Mouse (Mus musculus): Measurements from ENCODE around the gene Rfxank. TPM values are rescaled to one million over a fixed set of nuclear protein-coding genes. Genes with fewer than 3 reads are reported as not detected.

Rfxank gene
- polyA plus RNA-seq, 1 experiment: 10.1 TPM

GRCm38 (mm10) chr8:70114892-70115291 is 24.1 kb downstream of the Rfxank start:
- TF ChIP-seq POLR2A (IDR thresholded peaks at IDR 0.05; ENCODE audit: low read depth, low read length) (no peak), CTCF (IDR thresholded peaks at IDR 0.05; ENCODE audit: borderline replicate concordance, insufficient read depth, low read length) (no peak)
- Histone ChIP-seq H3K27ac (ENCODE audit: insufficient read depth, low read length) (no peak overlapping the region), H3K4me1 (ENCODE audit: control insufficient read depth, insufficient read depth, low read length) (no peaks in the 10 kb centered on the region), H3K4me3 (ENCODE audit: insufficient read depth, low read length) (no peak overlapping the region)

GRCm38 (mm10) chr8:70114488-70114887 is 24.5 kb downstream of the Rfxank start:
- no peaks in the 10 kb centered on the region for H3K4me1 ChIP-seq (ENCODE audit: control insufficient read depth, insufficient read depth, low read length)
- H3K4me3 ChIP-seq (ENCODE audit: insufficient read depth, low read length): no peak overlapping the region
- TF ChIP-seq POLR2A (IDR thresholded peaks at IDR 0.05; ENCODE audit: low read depth, low read length) (no peak), CTCF (IDR thresholded peaks at IDR 0.05; ENCODE audit: borderline replicate concordance, insufficient read depth, low read length) (no peak)
- H3K27ac ChIP-seq (ENCODE audit: insufficient read depth, low read length): no peak overlapping the region

- TF ChIP-seq POLR2A (IDR thresholded peaks at IDR 0.05; ENCODE audit: low read depth, low read length) (no peak), CTCF (IDR thresholded peaks at IDR 0.05; ENCODE audit: borderline replicate concordance, insufficient read depth, low read length) (no peak)
- no peak overlapping the region for H3K27ac ChIP-seq (ENCODE audit: insufficient read depth, low read length)
- no peak overlapping the region for H3K4me3 ChIP-seq (ENCODE audit: insufficient read depth, low read length)
- H3K4me1 ChIP-seq (ENCODE audit: control insufficient read depth, insufficient read depth, low read length): no peaks in the 10 kb centered on the region
These were observed 26.4 kb downstream of the Rfxank start for GRCm38 (mm10) chr8:70112401-70113016.

GRCm38 (mm10) chr8:70111192-70111795 is 27.7 kb downstream of the Rfxank start:
- H3K4me1 ChIP-seq (ENCODE audit: control insufficient read depth, insufficient read depth, low read length): no peaks in the 10 kb centered on the region
- no peak overlapping the region for H3K4me3 ChIP-seq (ENCODE audit: insufficient read depth, low read length)
- H3K27ac ChIP-seq (ENCODE audit: insufficient read depth, low read length): no peak overlapping the region
- no peak for TF ChIP-seq CTCF (IDR thresholded peaks at IDR 0.05; ENCODE audit: borderline replicate concordance, insufficient read depth, low read length)
- TF ChIP-seq POLR2A (IDR thresholded peaks at IDR 0.05; ENCODE audit: low read depth, low read length): no peak

- TF ChIP-seq CTCF (IDR thresholded peaks at IDR 0.05; ENCODE audit: borderline replicate concordance, insufficient read depth, low read length) (no peak), POLR2A (IDR thresholded peaks at IDR 0.05; ENCODE audit: low read depth, low read length) (no peak)
- Histone ChIP-seq H3K4me3 (ENCODE audit: insufficient read depth, low read length) (no peak overlapping the region), H3K27ac (ENCODE audit: insufficient read depth, low read length) (no peak overlapping the region), H3K4me1 (ENCODE audit: control insufficient read depth, insufficient read depth, low read length) (no peaks in the 10 kb centered on the region)
These were observed 28.5 kb downstream of the Rfxank start for GRCm38 (mm10) chr8:70110451-70110850.

GRCm38 (mm10) chr8:70104922-70105321 is 34.0 kb downstream of the Rfxank start:
- no peak overlapping the region for H3K27ac ChIP-seq (ENCODE audit: insufficient read depth, low read length)
- H3K4me1 ChIP-seq (ENCODE audit: control insufficient read depth, insufficient read depth, low read length): no peaks in the 10 kb centered on the region
- TF ChIP-seq CTCF (IDR thresholded peaks at IDR 0.05; ENCODE audit: borderline replicate concordance, insufficient read depth, low read length) (no peak), POLR2A (IDR thresholded peaks at IDR 0.05; ENCODE audit: low read depth, low read length) (no peak)
- no peak overlapping the region for H3K4me3 ChIP-seq (ENCODE audit: insufficient read depth, low read length)

GRCm38 (mm10) chr8:70104506-70104905 is 34.4 kb downstream of the Rfxank start:
- TF ChIP-seq CTCF (IDR thresholded peaks at IDR 0.05; ENCODE audit: borderline replicate concordance, insufficient read depth, low read length) (peak; percentile 71; the same call in 1 of the 2 replicates), POLR2A (IDR thresholded peaks at IDR 0.05; ENCODE audit: low read depth, low read length) (no peak)

GRCm38 (mm10) chr8:70100241-70100640 is 38.7 kb downstream of the Rfxank start:
- Histone ChIP-seq H3K4me1 (ENCODE audit: control insufficient read depth, insufficient read depth, low read length) (no peaks in the 10 kb centered on the region), H3K27ac (ENCODE audit: insufficient read depth, low read length) (no peak overlapping the region), H3K4me3 (ENCODE audit: insufficient read depth, low read length) (no peak overlapping the region)
- TF ChIP-seq CTCF (IDR thresholded peaks at IDR 0.05; ENCODE audit: borderline replicate concordance, insufficient read depth, low read length) (no peak), POLR2A (IDR thresholded peaks at IDR 0.05; ENCODE audit: low read depth, low read length) (no peak)

More at GRCm38 (mm10) chr8:70104506-70104905, 34.4 kb downstream of the Rfxank start:
- no peak overlapping the region for H3K27ac ChIP-seq (ENCODE audit: insufficient read depth, low read length)
- H3K4me3 ChIP-seq (ENCODE audit: insufficient read depth, low read length): no peak overlapping the region
- no peaks in the 10 kb centered on the region for H3K4me1 ChIP-seq (ENCODE audit: control insufficient read depth, insufficient read depth, low read length)

GRCm38 (mm10) chr8:70099276-70099675 is 39.7 kb downstream of the Rfxank start:
- no peaks in the 10 kb centered on the region for H3K4me1 ChIP-seq (ENCODE audit: control insufficient read depth, insufficient read depth, low read length)
- no peak overlapping the region for H3K27ac ChIP-seq (ENCODE audit: insufficient read depth, low read length)
- TF ChIP-seq POLR2A (IDR thresholded peaks at IDR 0.05; ENCODE audit: low read depth, low read length) (no peak), CTCF (IDR thresholded peaks at IDR 0.05; ENCODE audit: borderline replicate concordance, insufficient read depth, low read length) (no peak)
- H3K4me3 ChIP-seq (ENCODE audit: insufficient read depth, low read length): no peak overlapping the region

- TF ChIP-seq CTCF (IDR thresholded peaks at IDR 0.05; ENCODE audit: borderline replicate concordance, insufficient read depth, low read length) (no peak), POLR2A (IDR thresholded peaks at IDR 0.05; ENCODE audit: low read depth, low read length) (peak; percentile 18; the same call in 1 of the 2 replicates)
- no peak overlapping the region for H3K4me3 ChIP-seq (ENCODE audit: insufficient read depth, low read length)
- no peak overlapping the region for H3K27ac ChIP-seq (ENCODE audit: insufficient read depth, low read length)
- no peaks in the 10 kb centered on the region for H3K4me1 ChIP-seq (ENCODE audit: control insufficient read depth, insufficient read depth, low read length)
These were observed 46.2 kb downstream of the Rfxank start for GRCm38 (mm10) chr8:70092786-70093185.

Data from embryonic fibroblast, embryonic 13.5 days (primary cell).